Mouse (Mus musculus) embryonic fibroblast, embryonic 13.5 days (primary cell): ENCODE measurements at regions not wholly inside any gene's neighbourhood (a gene's known extent, or its start where the extent isn't known, plus 50 kb on each side); places are given as distances from the start of the nearest gene placed in this dataset.

Source experiments
- CTCF ChIP-seq: IDR thresholded peaks from 2 replicates; pipeline ENCODE4 v1.5.1; 2011; ENCODE audit warnings: mild to moderate bottlenecking, control low read depth, low read length, moderate library complexity, borderline replicate concordance; ENCODE audit not compliant: insufficient read depth
- POLR2A ChIP-seq: IDR thresholded peaks from 2 replicates; pipeline ENCODE4 v1.6.1; 2011; ENCODE audit warnings: low read depth, mild to moderate bottlenecking, control low read depth, low read length, moderate library complexity

GRCm38 (mm10) chr1:154008593-154009310 is 108.7 kb upstream of the Teddm2 start:
- TF ChIP-seq POLR2A (no peak), CTCF (no peak)
